Mouse (Mus musculus) liver, embryonic 14.5 days (tissue): ENCODE measurements around the gene Ly6g6d. TPM values are rescaled to one million over a fixed set of nuclear protein-coding genes. Genes with fewer than 3 reads are reported as not detected.

ENCODE experiments used
- ATAC-seq: fragments of 200-750 bp; cut with Nextera tagmentation; 2 replicates; pipeline ENCODE4 v1.8.0; 2017; ENCODE audit warnings: moderate number of reproducible peaks, mild to moderate bottlenecking, moderate library complexity; ENCODE audit not compliant: insufficient read depth
- DNase-seq, 3 experiments: peaks; one replicate each; pipeline ENCODE4 v3.0.0-alpha.2; 2012 to 2013; ENCODE audit warnings: low read depth in 3 of 3, low spot score in 3 of 3
- H3K27ac ChIP-seq: fragments of 300-500 bp; sonication (generic); 2 replicates; pipeline ENCODE4 v1.5.1; 2014; ENCODE audit warnings: moderate library complexity, mild to moderate bottlenecking, control low read depth, inconsistent platforms
- H3K27me3 ChIP-seq: fragments of 300-500 bp; sonication (generic); 2 replicates; pipeline ENCODE4 v1.6.1; 2014; ENCODE audit warnings: mild to moderate bottlenecking, low read length, moderate library complexity; ENCODE audit not compliant: control insufficient read depth, insufficient read depth
- H3K36me3 ChIP-seq: fragments of 300-500 bp; sonication (generic); replicated peaks from 2 replicates; pipeline ENCODE4 v1.6.1; 2014; ENCODE audit warnings: low read depth; ENCODE audit not compliant: control insufficient read depth, insufficient read depth
- H3K4me1 ChIP-seq, 2 experiments: fragments of 200-500 bp in 1 of 2; fragments of 300-500 bp in 1 of 2; sonication (generic) in 1 of 2; replicated peaks; 2 replicates each; pipeline ENCODE4 v1.6.1; 2012 to 2014; ENCODE audit warnings: antibody characterized with exemption in 1 of 2, inconsistent platforms in 1 of 2, low read length in 1 of 2; ENCODE audit not compliant: control insufficient read depth in 2 of 2, insufficient read depth in 2 of 2
- H3K4me2 ChIP-seq: fragments of 300-500 bp; sonication (generic); 2 replicates; pipeline ENCODE4 v1.6.1; 2014; ENCODE audit warnings: low read depth, mild to moderate bottlenecking, control low read depth, moderate library complexity
- H3K4me3 ChIP-seq, 2 experiments: fragments of 200-500 bp in 1 of 2; fragments of 300-500 bp in 1 of 2; sonication (generic) in 1 of 2; 2 replicates each; pipeline ENCODE4 v1.5.1; 2012 to 2014; ENCODE audit warnings: low read depth in 2 of 2, low read length in 2 of 2, mild to moderate bottlenecking in 2 of 2, control low read depth in 1 of 2, inconsistent platforms in 1 of 2, moderate library complexity in 1 of 2; ENCODE audit not compliant: insufficient read depth in 1 of 2
- H3K9ac ChIP-seq: fragments of 300-500 bp; sonication (generic); replicated peaks from 2 replicates; pipeline ENCODE4 v1.6.1; 2014; ENCODE audit warnings: mild to moderate bottlenecking, control low read depth, moderate library complexity
- H3K9me3 ChIP-seq: fragments of 300-500 bp; sonication (generic); 2 replicates; pipeline ENCODE4 v1.6.1; 2016; ENCODE audit warnings: low read length, mixed read lengths; ENCODE audit not compliant: control insufficient read depth
- CTCF ChIP-seq: IDR thresholded peaks from 2 replicates; pipeline ENCODE4 v1.5.1; 2016; ENCODE audit warnings: antibody characterized with exemption, low read depth, control low read depth
- EP300 ChIP-seq: IDR thresholded peaks from 2 replicates; pipeline ENCODE4 v1.6.1; 2016; ENCODE audit warnings: antibody characterized with exemption, low read depth
- WGBS: fragments of 180-500 bp; shearing (Covaris S2); extraction: QIAGEN DNeasy Blood & Tissue Kit; methylation state at CpG from one replicate; pipeline ENCODE4 v1.1.7; 2014; ENCODE audit not compliant: insufficient replicate concordance; 5-methylcytosine and 5-hydroxymethylcytosine counted together
- polyA plus RNA-seq, 2 experiments: library from polyadenylated mRNA; depleted of rRNA in 1 of 2; stranded (reverse) in 1 of 2; unstranded in 1 of 2; fragments of >200 nt; fragmentation: Nextera tagmentation in 1 of 2; extraction: Ambion mirVana in 1 of 2; gene quantifications; 2 replicates each; pipeline versions ENCODE4 v1.2.1 to v1.2.3; 2012 to 2014

The Ly6g6d gene
- polyA plus RNA-seq, 2 experiments: 0.28 to 0.95 TPM

DNA sequence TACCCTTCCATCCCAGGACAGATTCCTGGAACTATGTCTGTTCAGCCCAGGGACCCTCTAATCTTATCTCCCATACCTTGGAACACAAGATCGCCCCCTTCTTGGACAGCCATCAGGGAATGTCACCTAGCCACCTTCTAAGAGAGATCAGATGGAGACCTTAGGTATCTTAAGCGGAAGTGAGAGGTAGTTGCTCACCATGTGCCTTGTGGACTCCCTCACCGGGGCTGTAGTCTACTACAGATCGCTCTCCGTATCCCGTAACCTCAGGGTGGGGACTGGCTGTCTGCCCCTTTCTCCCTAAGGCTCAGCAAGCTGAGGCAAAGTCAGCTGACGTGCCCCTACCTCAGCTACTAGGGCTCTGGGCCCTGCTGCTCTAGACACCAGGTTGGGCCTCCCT is 26.2 kb upstream of the Ly6g6d start:
- no peaks in the 10 kb centered on the region for H3K9me3 ChIP-seq
- peak overlapping the region; percentile 67 for H3K27ac ChIP-seq
- peak overlapping the region; percentile 25 for H3K9ac ChIP-seq
- TF ChIP-seq EP300 (no peak), CTCF (no peak)
- H3K4me3 ChIP-seq: no peak overlapping the region
- peaks cover 13% of the 10 kb centered on the region for H3K36me3 ChIP-seq
- 66% methylated on average over 7 of the region's 7 CpGs for WGBS
- H3K27me3 ChIP-seq: no peaks in the 10 kb centered on the region
- ATAC-seq: no peak; the same call in 1 of the 2 replicates
- DNase-seq: no peak
- H3K4me2 ChIP-seq: peak overlapping the region; percentile 48
- H3K4me1 ChIP-seq: peaks cover 25 to 34% of the 10 kb centered on the region in 2 experiments

DNA sequence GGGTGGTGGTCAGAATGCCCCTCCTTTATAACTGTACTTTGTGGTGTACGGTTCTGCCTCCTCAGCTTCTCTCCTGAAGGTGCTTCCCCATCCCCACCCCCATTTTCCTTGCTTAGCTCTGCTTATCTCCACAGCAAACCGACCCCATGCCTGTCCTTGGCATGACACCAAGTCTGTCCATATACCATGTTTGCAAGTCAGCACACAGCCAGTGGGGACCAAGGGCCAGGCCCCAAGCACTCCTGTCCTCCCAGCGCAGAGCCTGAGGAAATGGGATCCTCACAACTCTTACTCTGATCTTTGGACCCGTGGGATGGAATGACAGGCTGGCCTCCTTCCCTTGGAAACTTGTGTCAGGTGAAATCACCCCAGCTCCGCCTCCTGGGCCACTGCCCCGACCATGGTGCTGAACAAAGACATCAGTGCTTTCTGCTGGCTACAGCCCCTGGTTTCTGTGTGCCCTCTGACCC is 25.4 kb upstream of the Ly6g6d start:
- H3K4me1 ChIP-seq: peaks cover 25 to 34% of the 10 kb centered on the region in 2 experiments
- DNase-seq: no peak
- H3K4me2 ChIP-seq: no peak overlapping the region
- no peaks in the 10 kb centered on the region for H3K9me3 ChIP-seq
- TF ChIP-seq CTCF (no peak), EP300 (no peak)
- 48% methylated on average over 6 of the region's 6 CpGs for WGBS
- no peak overlapping the region for H3K9ac ChIP-seq
- H3K27me3 ChIP-seq: no peaks in the 10 kb centered on the region
- H3K4me3 ChIP-seq: no peak overlapping the region
- H3K36me3 ChIP-seq: peaks cover 20% of the 10 kb centered on the region
- no peak for ATAC-seq
- H3K27ac ChIP-seq: no peak overlapping the region; the same call in 1 of the 2 replicates

DNA sequence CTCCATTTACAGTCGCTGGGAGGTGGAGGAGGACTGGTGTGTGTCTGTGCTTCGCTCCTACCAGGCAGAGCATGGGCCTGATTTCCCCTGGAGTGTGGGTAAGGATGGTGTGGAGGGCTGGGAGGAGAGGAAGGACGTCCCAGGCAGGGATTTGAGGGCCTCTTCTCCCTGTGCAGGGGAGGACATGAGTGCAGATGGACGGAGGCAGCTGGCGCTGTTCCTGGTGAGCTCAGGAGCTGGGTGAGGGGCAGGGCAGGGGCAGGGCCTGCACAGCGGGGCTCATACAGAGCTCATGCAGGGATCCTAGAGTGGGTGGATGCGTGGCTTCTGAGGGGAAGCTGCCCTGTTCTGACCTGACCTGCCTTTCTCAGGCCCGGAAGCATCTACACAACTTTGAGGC is 24.4 kb upstream of the Ly6g6d start:
- Histone ChIP-seq H3K4me1 (peaks cover 25 to 34% of the 10 kb centered on the region in 2 experiments), H3K4me2 (no peak overlapping the region), H3K27ac (no peak overlapping the region), H3K4me3 (no peak overlapping the region), H3K27me3 (no peaks in the 10 kb centered on the region), H3K9me3 (no peaks in the 10 kb centered on the region), H3K36me3 (peaks cover 25% of the 10 kb centered on the region), H3K9ac (no peak overlapping the region)
- no peak for ATAC-seq
- DNase-seq: no peak
- TF ChIP-seq CTCF: no peak
- TF ChIP-seq EP300: no peak
- WGBS: 78% methylated on average over 8 of the region's 8 CpGs

DNA sequence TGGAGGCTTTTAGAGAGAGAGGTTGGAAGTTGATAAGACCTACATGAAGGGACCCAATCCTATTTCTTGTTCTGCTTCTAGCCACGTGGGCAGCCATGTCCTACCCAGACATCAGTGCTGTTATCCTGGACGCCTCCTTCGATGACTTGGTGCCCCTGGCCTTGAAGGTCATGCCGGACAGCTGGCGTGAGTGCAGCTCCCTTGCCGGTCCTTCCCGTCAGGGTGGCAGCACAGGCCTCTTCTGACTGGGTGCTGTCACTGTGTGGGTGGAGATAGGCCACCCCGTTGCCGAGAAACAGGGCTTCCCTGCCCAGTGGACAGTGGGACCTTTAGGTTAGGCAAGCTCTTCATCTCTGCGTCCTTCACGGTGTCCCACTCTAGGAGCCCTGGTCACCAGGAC is 23.3 kb upstream of the Ly6g6d start:
- no peak for ATAC-seq
- Histone ChIP-seq H3K4me3 (no peak overlapping the region), H3K4me2 (no peak overlapping the region), H3K4me1 (peaks cover 24 to 33% of the 10 kb centered on the region in 2 experiments), H3K27ac (no peak overlapping the region), H3K27me3 (no peaks in the 10 kb centered on the region), H3K9me3 (no peaks in the 10 kb centered on the region), H3K36me3 (peaks cover 34% of the 10 kb centered on the region), H3K9ac (no peak overlapping the region)
- 83% methylated on average over 11 of the region's 11 CpGs for WGBS
- no peak for DNase-seq
- no peak for TF ChIP-seq EP300
- TF ChIP-seq CTCF: no peak

DNA sequence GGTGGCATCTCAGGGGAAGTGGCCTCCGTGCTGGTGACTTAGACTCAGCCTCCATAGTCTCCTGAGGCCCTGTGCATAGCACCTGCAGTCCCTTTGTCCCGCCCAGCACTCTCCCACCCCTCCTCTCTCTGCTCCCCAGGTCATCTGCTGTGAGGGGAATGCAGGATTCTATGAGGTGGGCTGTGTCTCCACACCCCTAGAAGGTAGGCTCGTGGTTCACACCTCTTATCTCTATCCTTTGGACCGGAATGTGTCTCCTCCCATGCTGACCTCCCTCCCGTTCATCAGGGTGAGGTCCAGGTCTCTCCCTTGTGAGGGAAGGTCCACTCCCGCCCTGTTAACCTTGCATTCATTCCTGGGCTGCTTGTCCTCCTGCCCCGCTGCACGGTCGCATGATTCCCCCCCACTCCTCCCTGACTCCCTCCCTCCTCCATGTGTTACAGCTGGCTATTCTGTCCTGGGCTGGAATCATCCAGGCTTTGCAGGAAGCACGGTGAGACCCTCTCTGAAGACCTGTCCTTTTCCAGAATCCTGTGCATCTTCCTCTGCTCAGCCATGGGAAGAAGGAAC is 22.4 kb upstream of the Ly6g6d start:
- DNase-seq (no peak), ATAC-seq (no peak)
- Histone ChIP-seq H3K4me1 (peaks cover 16 to 24% of the 10 kb centered on the region in 2 experiments), H3K36me3 (peaks cover 38% of the 10 kb centered on the region), H3K27ac (no peak overlapping the region), H3K4me2 (no peak overlapping the region), H3K9ac (no peak overlapping the region), H3K4me3 (no peak overlapping the region), H3K27me3 (no peaks in the 10 kb centered on the region), H3K9me3 (no peaks in the 10 kb centered on the region)
- WGBS: 70% methylated on average over 10 of the region's 10 CpGs
- TF ChIP-seq EP300 (no peak), CTCF (no peak)
